Mouse (Mus musculus): ENCODE data around the gene Pik3c2b. TPM values are rescaled to one million over a fixed set of nuclear protein-coding genes. Genes with fewer than 3 reads are reported as not detected.

The Pik3c2b gene
- polyA plus RNA-seq, 1 experiment from 2014 or later: 8.3 TPM

GRCm38 (mm10) chr1:133060681-133061080 is 15.2 kb downstream of the Pik3c2b start:
- Histone ChIP-seq H3K4me3 (replicated peaks) (no peak overlapping the region), H3K36me3 (no peaks in the 10 kb centered on the region), H3K4me1 (peaks cover 18% of the 10 kb centered on the region), H3K27me3 (replicated peaks) (no peaks in the 10 kb centered on the region), H3K27ac (no peak overlapping the region), H3K9ac (no peak overlapping the region), H3K4me2 (no peak overlapping the region), H3K9me3 (no peaks in the 10 kb centered on the region)
- no peak for ATAC-seq (ENCODE audit: insufficient read depth, low FRiP score, low read depth)
- WGBS: 48% methylated on average over 4 of the region's 4 CpGs

- no peak overlapping the region for H3K4me3 ChIP-seq (replicated peaks)
- no peaks in the 10 kb centered on the region for H3K36me3 ChIP-seq
- ATAC-seq (ENCODE audit: insufficient read depth, low FRiP score, low read depth): no peak
- peaks cover 10% of the 10 kb centered on the region; the same call in 1 of the 2 replicates for H3K4me1 ChIP-seq
- no peak overlapping the region for H3K9ac ChIP-seq
- H3K4me2 ChIP-seq: no peak overlapping the region
- no peaks in the 10 kb centered on the region for H3K9me3 ChIP-seq
- no peak overlapping the region for H3K27ac ChIP-seq
- H3K27me3 ChIP-seq (replicated peaks): no peaks in the 10 kb centered on the region
- 83% methylated on average over 6 of the region's 6 CpGs for WGBS
These were observed 17.7 kb downstream of the Pik3c2b start for GRCm38 (mm10) chr1:133063164-133063563.

GRCm38 (mm10) chr1:133068268-133068667 is 22.8 kb downstream of the Pik3c2b start:
- no peak overlapping the region for H3K9ac ChIP-seq
- WGBS: 55% methylated on average over 5 of the region's 5 CpGs
- H3K4me2 ChIP-seq: no peak overlapping the region
- peak overlapping the region; percentile 77 for H3K27ac ChIP-seq
- H3K27me3 ChIP-seq (replicated peaks): no peaks in the 10 kb centered on the region
- H3K36me3 ChIP-seq: no peaks in the 10 kb centered on the region
- no peaks in the 10 kb centered on the region for H3K9me3 ChIP-seq
- H3K4me1 ChIP-seq: peaks cover 33% of the 10 kb centered on the region
- H3K4me3 ChIP-seq (replicated peaks): no peak overlapping the region
- ATAC-seq (ENCODE audit: insufficient read depth, low FRiP score, low read depth): 0 out of 2 replicates have a peak, but pooled peaks have one; percentile 11

GRCm38 (mm10) chr1:133068669-133069274 is 23.3 kb downstream of the Pik3c2b start:
- no peaks in the 10 kb centered on the region for H3K27me3 ChIP-seq (replicated peaks)
- WGBS: 87% methylated on average over 15 of the region's 15 CpGs
- H3K4me2 ChIP-seq: no peak overlapping the region
- H3K9me3 ChIP-seq: no peaks in the 10 kb centered on the region
- peaks cover 33% of the 10 kb centered on the region for H3K4me1 ChIP-seq
- H3K9ac ChIP-seq: no peak overlapping the region
- H3K4me3 ChIP-seq (replicated peaks): no peak overlapping the region
- no peaks in the 10 kb centered on the region for H3K36me3 ChIP-seq
- ATAC-seq (ENCODE audit: insufficient read depth, low FRiP score, low read depth): no peak
- H3K27ac ChIP-seq: peak overlapping the region; percentile 77

GRCm38 (mm10) chr1:133069275-133070120 is 24.0 kb downstream of the Pik3c2b start:
- Histone ChIP-seq H3K27ac (peak overlapping the region; percentile 77), H3K4me2 (no peak overlapping the region), H3K9me3 (no peaks in the 10 kb centered on the region), H3K9ac (no peak overlapping the region), H3K4me3 (replicated peaks) (no peak overlapping the region), H3K4me1 (peaks cover 33% of the 10 kb centered on the region), H3K27me3 (replicated peaks) (no peaks in the 10 kb centered on the region), H3K36me3 (no peaks in the 10 kb centered on the region)
- 59% methylated on average over 12 of the region's 12 CpGs for WGBS
- ATAC-seq (ENCODE audit: insufficient read depth, low FRiP score, low read depth): no peak; the same call in 1 of the 2 replicates

- Histone ChIP-seq H3K27me3 (replicated peaks) (no peaks in the 10 kb centered on the region), H3K9me3 (no peaks in the 10 kb centered on the region), H3K27ac (peak overlapping the region; percentile 77), H3K4me1 (peaks cover 33% of the 10 kb centered on the region), H3K4me3 (replicated peaks) (no peak overlapping the region), H3K4me2 (no peak overlapping the region), H3K36me3 (no peaks in the 10 kb centered on the region), H3K9ac (no peak overlapping the region)
- no peak for ATAC-seq (ENCODE audit: insufficient read depth, low FRiP score, low read depth)
- 31% methylated on average over 5 of the region's 5 CpGs for WGBS
These were observed 24.7 kb downstream of the Pik3c2b start for GRCm38 (mm10) chr1:133070157-133070556.

GRCm38 (mm10) chr1:133071666-133072381 is 26.4 kb downstream of the Pik3c2b start:
- no peak for ATAC-seq (ENCODE audit: insufficient read depth, low FRiP score, low read depth)
- H3K4me1 ChIP-seq: peaks cover 41% of the 10 kb centered on the region
- H3K27ac ChIP-seq: peak overlapping the region; percentile 75
- no peaks in the 10 kb centered on the region for H3K27me3 ChIP-seq (replicated peaks)
- H3K36me3 ChIP-seq: no peaks in the 10 kb centered on the region
- H3K4me3 ChIP-seq (replicated peaks): no peak overlapping the region
- H3K9me3 ChIP-seq: no peaks in the 10 kb centered on the region
- no peak overlapping the region for H3K9ac ChIP-seq
- H3K4me2 ChIP-seq: no peak overlapping the region
- WGBS: 59% methylated on average over 16 of the region's 16 CpGs

GRCm38 (mm10) chr1:133073327-133073856 is 27.9 kb downstream of the Pik3c2b start:
- no peaks in the 10 kb centered on the region for H3K36me3 ChIP-seq
- no peak overlapping the region for H3K4me3 ChIP-seq (replicated peaks)
- no peaks in the 10 kb centered on the region for H3K27me3 ChIP-seq (replicated peaks)
- H3K27ac ChIP-seq: peak overlapping the region; percentile 75; the same call in 1 of the 2 replicates
- no peak overlapping the region for H3K9ac ChIP-seq
- peaks cover 49% of the 10 kb centered on the region for H3K4me1 ChIP-seq
- no peak for ATAC-seq (ENCODE audit: insufficient read depth, low FRiP score, low read depth)
- H3K4me2 ChIP-seq: no peak overlapping the region
- WGBS: 42% methylated on average over 9 of the region's 9 CpGs
- H3K9me3 ChIP-seq: no peaks in the 10 kb centered on the region

- Histone ChIP-seq H3K4me2 (no peak overlapping the region), H3K27me3 (replicated peaks) (no peaks in the 10 kb centered on the region), H3K9ac (no peak overlapping the region), H3K27ac (no peak overlapping the region), H3K4me3 (replicated peaks) (no peak overlapping the region), H3K36me3 (0 out of 2 replicates have a peak, but pooled peaks cover 5% of the 10 kb centered on the region), H3K9me3 (no peaks in the 10 kb centered on the region), H3K4me1 (peaks cover 41% of the 10 kb centered on the region)
- WGBS: 93% methylated on average over 13 of the region's 13 CpGs
- no peak for ATAC-seq (ENCODE audit: insufficient read depth, low FRiP score, low read depth)
These were observed 29.1 kb downstream of the Pik3c2b start for GRCm38 (mm10) chr1:133074541-133074940.

- Histone ChIP-seq H3K9ac (no peak overlapping the region), H3K9me3 (no peaks in the 10 kb centered on the region), H3K4me2 (no peak overlapping the region), H3K4me3 (replicated peaks) (no peak overlapping the region), H3K4me1 (peaks cover 33% of the 10 kb centered on the region), H3K27me3 (replicated peaks) (no peaks in the 10 kb centered on the region), H3K27ac (0 out of 2 replicates have a peak overlapping the region, but pooled peaks have one; percentile 86), H3K36me3 (0 out of 2 replicates have a peak, but pooled peaks cover 10% of the 10 kb centered on the region)
- ATAC-seq (ENCODE audit: insufficient read depth, low FRiP score, low read depth): no peak
- whole genome bisulfite sequencing: 70% methylated on average over 6 of the region's 6 CpGs
These were observed 30.4 kb downstream of the Pik3c2b start for GRCm38 (mm10) chr1:133075651-133076400.

Measured in stomach, embryonic 15.5 days (tissue).